Mouse (Mus musculus) heart, adult 2 months (tissue): Measurements from ENCODE around the gene Sox2. TPM values are rescaled to one million over a fixed set of nuclear protein-coding genes. Genes with fewer than 3 reads are reported as not detected.

Source experiments
- DNase-seq, 2 experiments: peaks; one replicate each; pipeline ENCODE4 v3.0.0; 2021
- H3K27ac ChIP-seq: fragments of 200-600 bp; 2 replicates; pipeline ENCODE4 v1.8.1; 2022
- H3K27me3 ChIP-seq: fragments of 200-500 bp; 2 replicates; pipeline ENCODE4 v1.6.1; 2012; ENCODE audit warnings: mild to moderate bottlenecking, low read length, inconsistent platforms, mixed read lengths; ENCODE audit not compliant: control insufficient read depth, insufficient read depth
- H3K36me3 ChIP-seq: fragments of 200-500 bp; 2 replicates; pipeline ENCODE4 v1.6.1; 2012; ENCODE audit warnings: low read length, inconsistent platforms; ENCODE audit not compliant: control insufficient read depth, insufficient read depth
- H3K4me1 ChIP-seq: fragments of 200-500 bp; 2 replicates; pipeline ENCODE4 v1.6.1; 2011; ENCODE audit warnings: low read length; ENCODE audit not compliant: control insufficient read depth, insufficient read depth
- H3K4me3 ChIP-seq: fragments of 200-600 bp; 2 replicates; pipeline ENCODE4 v1.8.1; 2022
- H3K79me2 ChIP-seq: fragments of 200-500 bp; replicated peaks from 2 replicates; pipeline ENCODE4 v1.6.1; 2012; ENCODE audit warnings: mild to moderate bottlenecking, inconsistent platforms, low read length, moderate library complexity, mixed read lengths; ENCODE audit not compliant: control insufficient read depth, insufficient read depth
- H3K9ac ChIP-seq: fragments of 200-500 bp; 2 replicates; pipeline ENCODE4 v1.6.1; 2012; ENCODE audit warnings: low read depth, mild to moderate bottlenecking, control low read depth, inconsistent platforms, low read length, mixed read lengths
- CTCF ChIP-seq: fragments of 200-600 bp; IDR thresholded peaks from 2 replicates; pipeline ENCODE4 v1.8.1; 2022; ENCODE audit warnings: antibody characterized with exemption, mild to moderate bottlenecking, moderate library complexity
- EP300 ChIP-seq: fragments of 200-500 bp; IDR thresholded peaks from 2 replicates; pipeline ENCODE4 v1.6.1; 2011; ENCODE audit warnings: low read depth, low read length, control low read depth; ENCODE audit not compliant: insufficient read depth
- POLR2A ChIP-seq: fragments of 200-500 bp; IDR thresholded peaks from 2 replicates; pipeline ENCODE4 v1.6.1; 2011; ENCODE audit warnings: mild to moderate bottlenecking, low read depth, low read length, control low read depth; ENCODE audit not compliant: insufficient read depth
- WGBS: fragments of 180-500 bp; shearing (Covaris S2); methylation state at CpG from one replicate; pipeline ENCODE4 v1.1.7; 2018; 5-methylcytosine and 5-hydroxymethylcytosine counted together
- intact Hi-C: fragments of 180-260 bp; cut with DNase I; formaldehyde crosslinking; loops from one replicate; pipeline ENCODE4 v1.15.1; 2025
- polyA plus RNA-seq: library from polyadenylated mRNA; depleted of rRNA; stranded (reverse); fragments of >200 nt; gene quantifications from 2 replicates; pipeline ENCODE4 v1.2.3, GENCODE M21; 2012
- total RNA-seq, 2 experiments: library from RNA; stranded (reverse); gene quantifications; 2 replicates each; pipeline ENCODE4 v1.2.3; 2021

Sox2 gene
- total and polyA plus RNA-seq, 3 experiments, result 0.66 TPM; not detected in 2

DNA sequence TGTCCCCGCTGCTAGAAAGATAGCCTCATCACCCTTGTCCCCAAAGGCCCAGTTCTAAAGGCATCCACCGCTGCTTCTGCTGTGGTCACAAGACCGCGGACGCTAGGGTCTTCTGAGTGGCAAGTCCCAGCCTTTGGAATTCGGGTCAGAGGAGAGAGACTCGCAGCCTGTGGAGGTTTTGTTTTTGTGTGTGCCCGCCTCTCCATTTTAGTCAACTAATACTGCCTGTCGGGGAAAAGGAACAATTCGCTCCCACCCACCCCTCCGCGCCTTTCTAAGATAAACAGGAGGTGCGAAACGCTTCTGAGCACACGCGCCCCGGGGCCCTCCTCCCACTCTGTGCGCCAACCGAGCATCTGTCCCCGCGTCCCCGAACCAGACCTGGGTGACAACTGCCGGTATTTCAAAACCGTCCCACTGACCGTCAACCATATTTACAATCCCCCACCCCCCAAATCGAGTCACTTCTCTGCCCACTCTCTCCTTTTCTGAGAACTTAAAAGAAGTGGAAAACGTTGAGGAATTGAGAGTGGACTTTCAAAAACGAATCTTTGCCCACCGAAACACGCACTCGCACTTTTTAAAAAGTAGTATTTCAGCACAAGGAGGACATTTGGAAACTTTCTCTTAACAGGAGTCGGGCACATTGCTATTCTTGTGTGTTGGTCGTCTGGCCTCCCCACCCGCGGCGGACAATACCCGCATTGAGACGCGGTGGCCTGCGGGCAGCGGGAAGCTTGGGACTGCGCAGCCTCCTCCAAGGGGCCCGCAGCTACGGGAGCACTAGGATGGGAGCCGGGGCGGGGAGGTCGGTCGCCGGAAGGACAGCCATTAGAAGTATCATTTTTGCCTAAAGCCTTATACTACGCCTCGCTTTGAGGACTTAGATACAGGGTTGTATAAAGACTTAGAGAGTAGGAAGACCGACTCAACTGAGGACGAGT, 12.8 kb downstream of the Sox2 start:
- Histone ChIP-seq H3K27me3 (peaks cover 35% of the 10 kb centered on the region), H3K9ac (no peak overlapping the region), H3K27ac (no peak overlapping the region), H3K4me1 (no peaks in the 10 kb centered on the region; the same call in 1 of the 2 replicates), H3K79me2 (no peaks in the 10 kb centered on the region), H3K36me3 (no peaks in the 10 kb centered on the region), H3K4me3 (no peak overlapping the region)
- WGBS, result 3% methylated on average over 52 of the region's 53 CpGs
- TF ChIP-seq EP300, result no peak
- TF ChIP-seq POLR2A, result no peak
- TF ChIP-seq CTCF, result no peak
- DNase-seq, result no peak
- intact Hi-C loops, result no loop called here

DNA sequence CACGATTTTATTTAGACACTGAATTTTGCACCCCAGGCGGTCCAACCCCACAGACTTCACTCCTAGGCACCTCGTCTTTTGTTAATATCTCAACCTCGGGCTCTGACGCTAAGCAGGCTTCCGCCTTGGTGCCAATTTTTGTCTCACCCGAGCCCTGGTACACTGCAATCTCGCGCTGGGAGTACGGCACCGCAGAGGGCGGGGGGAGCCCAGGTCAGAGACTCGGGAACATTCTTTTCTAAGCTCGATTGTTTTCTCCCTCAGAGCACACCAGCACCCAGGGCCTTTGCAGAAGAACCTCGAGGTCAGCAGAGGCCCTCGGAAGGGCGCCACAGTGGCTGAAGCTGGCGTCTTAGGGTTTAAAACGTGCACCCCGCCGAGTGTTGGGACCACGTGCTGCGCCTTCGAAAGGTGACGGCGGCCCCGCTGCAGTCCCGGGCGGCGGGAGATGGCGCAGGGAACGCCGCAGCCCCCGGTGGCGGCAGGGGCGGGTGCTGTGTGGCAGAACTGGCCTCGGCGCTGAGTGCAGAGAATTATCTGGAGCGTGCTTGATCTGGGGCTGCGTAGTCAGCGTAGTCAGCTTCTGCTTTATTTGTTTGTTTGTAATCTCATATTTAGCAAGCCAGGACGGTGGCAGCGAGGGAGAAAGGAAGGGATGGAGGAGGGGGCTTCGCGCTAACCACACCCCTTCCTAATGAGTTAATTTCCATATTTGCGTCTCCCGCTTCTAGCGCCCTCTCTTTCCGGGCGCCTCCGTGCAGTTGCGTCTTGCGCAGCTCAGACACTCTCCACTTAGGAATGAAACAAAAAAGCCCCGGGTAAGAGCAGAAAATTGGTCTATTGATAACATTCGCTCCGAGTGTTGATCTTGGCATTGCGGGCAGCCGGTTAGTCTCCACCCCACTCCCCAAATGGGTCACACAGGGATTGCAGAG, 13.8 kb downstream of the Sox2 start:
- DNase-seq, result peak in 1 of 2 experiments; percentile 30
- 2% methylated on average over 58 of the region's 58 CpGs for WGBS
- intact Hi-C loops, result no loop called here

DNA sequence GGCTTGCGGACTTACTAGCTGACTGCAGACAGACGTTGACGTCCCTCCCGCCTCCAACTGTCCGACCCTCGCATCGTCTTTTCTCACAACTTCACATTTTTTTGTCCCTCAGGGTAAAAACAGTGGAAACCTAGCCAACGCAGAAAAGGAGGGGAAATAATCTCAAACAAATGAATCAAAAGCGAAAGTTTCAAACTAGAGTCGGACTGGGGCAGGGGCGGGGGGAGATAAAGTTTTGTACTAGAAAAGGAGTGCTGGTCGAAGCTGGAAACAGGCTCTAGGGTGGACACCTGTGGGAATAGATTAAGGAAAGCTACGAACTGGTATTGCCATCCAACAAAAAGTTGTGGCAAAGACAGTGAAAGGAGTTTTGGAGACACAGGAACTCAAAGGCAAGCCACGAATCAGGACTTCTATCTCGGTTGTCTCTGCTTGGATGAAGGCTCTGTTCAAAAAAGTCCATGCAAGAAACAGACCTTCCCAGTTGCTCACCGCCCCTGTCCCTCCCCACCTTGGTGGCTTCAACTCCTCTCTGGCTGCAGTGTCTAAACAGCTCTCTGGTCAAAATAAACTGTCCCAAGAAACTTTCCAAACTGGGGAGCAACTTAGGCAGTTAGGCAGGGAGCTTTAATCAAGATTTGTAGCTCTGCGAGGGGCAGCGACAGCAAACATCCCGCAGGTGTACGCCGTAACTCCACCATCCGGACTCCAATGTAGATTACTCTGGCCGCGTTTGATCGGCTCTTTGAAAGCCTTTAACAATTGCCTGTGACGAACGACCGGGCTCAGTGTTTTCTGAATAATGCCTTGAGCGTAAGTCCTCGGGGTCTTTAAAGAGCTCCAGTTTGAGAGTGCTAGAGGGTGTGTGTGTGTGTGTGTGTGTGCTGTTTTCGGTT, 14.7 kb downstream of the Sox2 start:
- Histone ChIP-seq H3K36me3 (no peaks in the 10 kb centered on the region), H3K27ac (no peak overlapping the region), H3K79me2 (no peaks in the 10 kb centered on the region), H3K4me3 (peak overlapping the region; percentile 15), H3K4me1 (no peaks in the 10 kb centered on the region; the same call in 1 of the 2 replicates), H3K9ac (no peak overlapping the region), H3K27me3 (peaks cover 27% of the 10 kb centered on the region)
- intact Hi-C loops, result no loop called here
- TF ChIP-seq EP300, result no peak
- TF ChIP-seq POLR2A, result no peak
- TF ChIP-seq CTCF, result no peak
- no peak for DNase-seq
- 3% methylated on average over 31 of the region's 31 CpGs for WGBS

More for the DNA sequence above, 13.8 kb downstream of the Sox2 start:
- TF ChIP-seq EP300 (no peak), CTCF (no peak), POLR2A (no peak)
- Histone ChIP-seq H3K79me2 (no peaks in the 10 kb centered on the region), H3K4me1 (no peaks in the 10 kb centered on the region; the same call in 1 of the 2 replicates), H3K9ac (no peak overlapping the region), H3K27ac (no peak overlapping the region), H3K4me3 (peak overlapping the region; percentile 15), H3K36me3 (no peaks in the 10 kb centered on the region), H3K27me3 (peaks cover 31% of the 10 kb centered on the region)

DNA sequence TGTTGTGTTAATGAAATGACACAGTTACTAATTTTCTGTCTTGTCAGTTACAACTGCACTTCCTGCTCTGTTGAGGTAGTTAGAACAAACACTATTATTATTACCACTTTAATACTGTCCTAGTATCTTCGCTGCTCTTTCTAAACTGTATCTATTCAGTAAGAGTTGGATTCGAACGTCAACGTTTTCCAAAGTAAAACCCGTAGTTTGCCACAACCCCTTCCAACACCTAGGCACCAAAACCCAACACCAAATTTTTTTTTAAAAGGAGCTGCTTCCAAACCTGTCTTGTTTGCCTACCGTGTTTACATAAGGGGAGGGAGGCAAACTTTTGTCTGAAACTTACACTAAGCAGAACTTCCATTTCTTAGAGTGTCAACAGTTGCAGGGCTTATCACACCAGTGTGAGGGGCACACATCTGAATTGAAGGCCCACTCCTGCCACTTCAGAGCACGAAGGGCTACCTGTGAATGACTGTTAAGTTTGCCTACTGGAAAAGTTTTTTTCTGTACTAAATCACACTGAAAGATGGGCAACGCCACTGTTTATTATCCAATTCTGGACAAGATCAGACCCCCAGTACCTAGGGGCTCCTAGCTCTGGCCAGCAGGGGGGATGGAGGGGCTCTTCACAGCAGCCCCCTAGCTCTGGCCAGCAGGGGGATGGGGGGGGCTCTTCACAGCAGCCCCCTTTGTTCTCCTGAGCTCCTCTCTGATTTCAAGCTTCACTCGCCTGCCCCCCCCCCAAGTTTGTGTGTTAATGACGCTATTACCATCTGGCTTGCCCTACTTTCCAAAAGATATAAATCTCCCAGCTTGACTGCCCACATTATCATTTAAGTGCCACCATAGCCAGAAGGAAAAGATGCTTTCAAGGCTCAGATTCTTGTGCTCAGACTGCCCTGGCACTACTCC, 15.8 kb downstream of the Sox2 start:
- no peak for DNase-seq
- H3K27me3 ChIP-seq, result peaks cover 26% of the 10 kb centered on the region

More for the DNA sequence above, 15.8 kb downstream of the Sox2 start:
- Histone ChIP-seq H3K4me3 (no peak overlapping the region), H3K4me1 (no peaks in the 10 kb centered on the region; the same call in 1 of the 2 replicates), H3K79me2 (no peaks in the 10 kb centered on the region), H3K36me3 (no peaks in the 10 kb centered on the region), H3K9ac (no peak overlapping the region), H3K27ac (no peak overlapping the region)
- TF ChIP-seq EP300, result no peak
- no peak for TF ChIP-seq CTCF
- no peak for TF ChIP-seq POLR2A
- 13% methylated on average over 10 of the region's 10 CpGs for WGBS
- intact Hi-C loops, result no loop called here
